Mouse (Mus musculus) ovary, adult 2 months (tissue): ENCODE results near the gene Cpa1. TPM values are rescaled to one million over a fixed set of nuclear protein-coding genes. Genes with fewer than 3 reads are reported as not detected.

ENCODE experiments used
- polyA plus RNA-seq: library from polyadenylated mRNA; depleted of rRNA; stranded (reverse); fragments of >200 nt; gene quantifications from 2 replicates; pipeline ENCODE4 v1.2.3, GENCODE M21; 2012; rRNA removed

The Cpa1 gene
- polyA plus RNA-seq = 6.9 and 10.7 TPM in 2 replicates

DNA sequence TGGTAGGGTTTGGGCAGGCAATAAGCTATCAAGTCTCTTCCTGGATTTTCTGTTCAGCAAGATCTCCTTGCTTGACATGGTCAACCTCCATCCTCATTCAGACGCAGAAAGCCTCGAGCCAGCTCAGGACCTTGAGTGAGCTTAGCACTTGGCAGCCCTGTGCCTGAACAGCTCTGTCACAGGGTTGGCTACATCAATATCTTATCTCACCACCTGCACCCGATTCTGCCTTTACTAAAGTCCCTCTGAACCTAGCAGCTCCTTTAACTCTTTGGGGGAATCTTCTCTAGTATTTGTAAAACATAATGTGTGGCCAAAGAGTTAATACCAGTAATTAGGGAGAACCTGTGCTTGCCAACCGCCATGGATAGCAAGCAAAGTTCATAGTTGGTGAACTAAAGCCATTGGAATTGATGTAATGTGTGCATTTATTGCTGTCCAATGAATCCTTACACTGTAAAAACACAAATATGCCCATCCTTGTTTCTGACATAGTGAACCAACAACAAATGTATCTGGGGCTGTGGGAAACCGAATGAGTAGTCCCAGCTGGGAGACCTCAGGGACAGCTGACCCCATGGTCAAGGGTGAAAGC, at the start of gene Cpa1:
Gene Cpa1 (plus strand): TSS at position 545 of the 595 bp plus-strand sequence.

DNA sequence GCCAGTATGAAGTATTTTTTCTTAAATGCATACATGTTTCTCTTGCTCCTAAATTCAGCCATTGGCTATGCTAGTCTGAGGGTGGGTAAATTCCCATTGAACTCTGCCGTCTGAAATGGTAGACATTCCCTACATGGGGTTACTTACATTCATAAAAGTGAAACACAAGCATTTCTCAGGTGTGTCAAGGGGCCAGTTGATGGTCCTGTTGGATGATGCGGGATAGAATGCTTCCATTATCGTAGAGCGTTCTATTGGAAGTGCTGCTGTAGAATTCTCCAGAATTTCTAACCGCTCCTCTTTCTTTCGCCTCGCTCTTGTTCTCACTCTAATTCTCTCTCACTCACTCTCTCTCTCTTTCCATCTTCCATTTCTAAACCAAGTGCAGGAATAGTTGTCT, 28.3 kb upstream of the Cpa1 start, which contains the start of gene Cpa5:
Gene Cpa5 (plus strand): TSS at position 301 of the 400 bp plus-strand sequence.

GRCm38 (mm10) chr6:30693350-30693991, 54.5 kb downstream of the Cpa1 start, which contains the start of gene Cep41:
Gene Cep41 (minus strand): TSS chr6:30693749.

Other genes starting within 250 kb of the Cpa1 start
- gene Zc3hc1, start 248.2 kb upstream of the Cpa1 start, polyA plus RNA-seq = 17.1 and 19.3 TPM in 2 replicates
- 18.4 and 25.9 TPM in 2 replicates for gene Klhdc10, start 237.3 kb upstream of the Cpa1 start, polyA plus RNA-seq
- gene Tmem209, start 129.4 kb upstream of the Cpa1 start, polyA plus RNA-seq = 46.7 and 62.1 TPM in 2 replicates
- gene Ssmem1, start 129.4 kb upstream of the Cpa1 start, polyA plus RNA-seq = not detected in 2 replicates
- 0.61 and 0.85 TPM in 2 replicates for gene Cpa2, start 97.6 kb upstream of the Cpa1 start, polyA plus RNA-seq
- gene Cpa4, start 70.8 kb upstream of the Cpa1 start, polyA plus RNA-seq = not detected in 2 replicates
- gene Cpa5, start 28.2 kb upstream of the Cpa1 start, polyA plus RNA-seq = not detected in 2 replicates
- 5.2 and 7.2 TPM in 2 replicates for gene Cep41, start 54.5 kb downstream of the Cpa1 start, polyA plus RNA-seq
- gene Mest, start 84.3 kb downstream of the Cpa1 start, polyA plus RNA-seq = 300 and 331 TPM in 2 replicates